Mouse (Mus musculus) neural tube, embryonic 14.5 days (tissue): Measurements from ENCODE around the gene Usf2. TPM values are rescaled to one million over a fixed set of nuclear protein-coding genes. Genes with fewer than 3 reads are reported as not detected.

Source experiments
- ATAC-seq: fragments of 200-750 bp; cut with Nextera tagmentation; 2 replicates; pipeline ENCODE4 v1.8.0; 2017; ENCODE audit warnings: low read depth, mild to moderate bottlenecking, moderate TSS enrichment, moderate library complexity
- H3K27ac ChIP-seq: fragments of 300-500 bp; sonication (generic); 2 replicates; pipeline ENCODE4 v1.5.1; 2014; ENCODE audit warnings: low read depth, mild to moderate bottlenecking, control low read depth, low read length, moderate library complexity, mixed read lengths
- H3K27me3 ChIP-seq: fragments of 300-500 bp; sonication (generic); 2 replicates; pipeline ENCODE4 v1.6.1; 2014; ENCODE audit warnings: low read length; ENCODE audit not compliant: control insufficient read depth, insufficient read depth
- H3K36me3 ChIP-seq: fragments of 300-500 bp; sonication (generic); 2 replicates; pipeline ENCODE4 v1.6.1; 2014; ENCODE audit warnings: low read length, mixed read lengths; ENCODE audit not compliant: control insufficient read depth, insufficient read depth
- H3K4me1 ChIP-seq: fragments of 300-500 bp; sonication (generic); 2 replicates; pipeline ENCODE4 v1.6.1; 2014; ENCODE audit warnings: low read length; ENCODE audit not compliant: control insufficient read depth, insufficient read depth
- H3K4me2 ChIP-seq: fragments of 300-500 bp; sonication (generic); 2 replicates; pipeline ENCODE4 v1.6.1; 2014; ENCODE audit warnings: mild to moderate bottlenecking, low read depth, low read length, control low read depth
- H3K4me3 ChIP-seq: fragments of 300-500 bp; sonication (generic); 2 replicates; pipeline ENCODE4 v1.5.1; 2014; ENCODE audit warnings: low read depth, low read length, control low read depth, mixed read lengths
- H3K9ac ChIP-seq: fragments of 300-500 bp; sonication (generic); replicated peaks from 2 replicates; pipeline ENCODE4 v1.6.1; 2014; ENCODE audit warnings: low read depth, mild to moderate bottlenecking, control low read depth, low read length, mixed read lengths
- H3K9me3 ChIP-seq: fragments of 300-500 bp; sonication (generic); 2 replicates; pipeline ENCODE4 v1.6.1; 2016; ENCODE audit warnings: low read length; ENCODE audit not compliant: control insufficient read depth
- WGBS: fragments of 180-500 bp; shearing (Covaris S2); extraction: QIAGEN DNeasy Blood & Tissue Kit; methylation state at CpG from one replicate; pipeline ENCODE4 v1.1.7; 2014; 5-methylcytosine and 5-hydroxymethylcytosine counted together
- polyA plus RNA-seq: library from polyadenylated mRNA; unstranded; fragments of >200 nt; fragmentation: Nextera tagmentation; extraction: Ambion mirVana; gene quantifications from 2 replicates; pipeline ENCODE4 v1.2.1, GENCODE M21; 2014

Gene Usf2
- polyA plus RNA-seq, 1 experiment from 2014 or later = 28.2 TPM

DNA sequence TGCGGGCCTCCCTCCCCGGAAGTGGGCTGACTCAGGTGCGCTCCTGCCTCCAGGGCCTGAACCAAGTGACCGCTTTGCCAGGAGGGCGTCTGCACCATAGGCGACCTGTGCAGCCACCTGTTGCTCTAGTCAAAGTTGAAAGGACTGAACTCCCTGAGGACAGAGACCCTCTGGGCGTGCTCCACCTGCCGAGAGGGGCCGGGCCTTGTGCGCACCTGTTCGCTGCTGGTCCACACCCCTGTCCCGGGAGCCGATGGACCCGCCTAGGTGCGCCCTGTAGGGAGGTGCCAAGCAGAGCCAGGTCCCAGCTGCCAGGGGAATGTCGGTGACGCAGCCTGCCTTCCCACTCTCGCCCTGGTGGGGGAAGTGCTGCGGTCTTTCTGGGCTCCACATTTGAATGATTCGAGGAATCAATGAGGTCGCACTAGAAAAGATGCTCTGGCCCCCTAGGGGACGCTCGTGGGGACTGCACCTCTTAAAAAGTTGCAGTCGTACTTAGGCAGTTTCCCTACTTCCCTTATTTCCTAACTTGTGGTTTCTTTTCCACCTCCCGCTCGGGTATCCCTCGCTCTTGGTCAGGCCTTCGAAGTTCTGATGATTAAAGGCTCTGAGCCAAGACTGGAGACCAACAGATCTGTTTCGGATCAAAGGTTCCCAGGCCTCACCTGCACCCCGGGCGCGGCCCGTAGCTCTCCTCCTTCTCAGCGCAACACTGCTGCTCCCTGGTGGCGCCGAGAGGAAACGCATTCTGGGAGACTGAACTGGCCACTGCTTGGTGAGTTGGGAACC is 17.1 kb upstream of the Usf2 start, which contains the start of gene Fam187b:
Gene Fam187b, plus strand, starts transcription at position 290 of the 789 bp plus-strand sequence.
- H3K4me3 ChIP-seq = peak within 1 kb of the TSS; percentile 16
- under 1% methylated on average over 36 of the region's 37 CpGs for whole genome bisulfite sequencing
- no peak within 1 kb of the TSS for H3K9ac ChIP-seq
- peaks cover 7% of the 10 kb centered on the region; the same call in 1 of the 2 replicates for H3K4me1 ChIP-seq
- H3K4me2 ChIP-seq = peak within 1 kb of the TSS; percentile 12
- H3K9me3 ChIP-seq = no peaks in the 10 kb centered on the region
- no peaks in the 10 kb centered on the region for H3K36me3 ChIP-seq
- H3K27ac ChIP-seq = no peak within 1 kb of the TSS
- peaks cover 11% of the 10 kb centered on the region for H3K27me3 ChIP-seq
- peak; percentile 83 for ATAC-seq

DNA sequence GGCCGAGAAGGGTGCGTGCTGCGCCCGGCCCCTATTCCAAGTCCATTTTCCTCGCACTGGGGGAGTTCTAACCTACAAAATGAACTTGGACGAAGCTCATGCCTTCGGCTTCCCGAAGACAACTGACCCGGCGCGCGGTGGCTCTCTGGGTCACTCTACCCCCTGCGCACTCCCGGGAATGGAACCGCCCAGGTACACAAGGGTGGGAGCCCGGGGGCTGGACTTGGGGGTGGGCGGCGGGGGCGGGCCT is 16.6 kb upstream of the Usf2 start, which contains the start of gene Lsr:
Gene Lsr, minus strand, starts transcription at position 214 of the 250 bp plus-strand sequence.
- peak within 1 kb of the TSS; percentile 12 for H3K4me2 ChIP-seq
- ATAC-seq = no peak; the same call in 1 of the 2 replicates
- H3K27ac ChIP-seq = no peak within 1 kb of the TSS
- WGBS = 0% methylated on average over 16 of the region's 19 CpGs
- H3K9ac ChIP-seq = no peak within 1 kb of the TSS
- peak within 1 kb of the TSS; percentile 16 for H3K4me3 ChIP-seq
- peaks cover 7% of the 10 kb centered on the region; the same call in 1 of the 2 replicates for H3K4me1 ChIP-seq
- peaks cover 11% of the 10 kb centered on the region for H3K27me3 ChIP-seq
- no peaks in the 10 kb centered on the region for H3K9me3 ChIP-seq
- no peaks in the 10 kb centered on the region for H3K36me3 ChIP-seq

DNA sequence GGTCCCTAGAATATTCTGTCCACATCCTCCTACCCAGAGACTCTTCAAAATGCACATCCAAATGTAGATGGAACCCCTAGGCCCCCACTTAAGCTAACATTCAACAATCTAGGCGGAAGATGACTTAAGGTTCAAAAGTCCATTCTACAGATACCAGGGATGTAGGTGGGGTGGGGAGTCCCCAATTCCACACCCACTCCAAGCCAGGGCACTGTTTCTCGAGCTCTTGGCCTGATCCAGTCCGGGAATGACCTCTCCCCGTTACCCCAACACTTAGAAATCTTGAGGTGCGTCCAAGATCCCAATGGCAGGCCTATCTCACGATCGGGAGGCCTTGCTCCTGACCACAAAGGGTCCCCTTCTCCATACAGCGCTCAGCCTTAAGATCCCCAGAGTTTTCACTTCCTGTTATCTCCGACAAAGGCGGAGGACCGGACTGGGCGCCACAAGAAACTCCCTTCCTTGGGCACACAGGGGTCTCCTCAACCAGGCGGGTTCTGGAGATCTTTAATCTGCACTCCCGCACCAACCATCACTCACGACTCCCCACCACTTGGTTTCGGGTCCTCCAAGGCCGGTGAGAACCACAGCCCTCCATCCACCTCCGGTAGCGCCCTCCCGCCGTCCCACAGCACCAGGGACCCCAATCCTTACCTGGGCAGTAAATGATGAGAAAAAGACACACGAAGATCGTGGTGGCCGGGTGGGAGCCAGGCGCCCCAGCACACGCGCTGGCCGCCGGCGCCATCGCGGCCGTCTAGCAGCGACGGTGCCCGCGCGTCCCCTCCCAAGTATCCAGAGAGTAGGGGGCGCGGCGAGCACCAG is 16.0 kb upstream of the Usf2 start:
- peak overlapping the region; percentile 16 for H3K4me3 ChIP-seq
- 4% methylated on average over 41 of the region's 41 CpGs for WGBS
- H3K9ac ChIP-seq = no peak overlapping the region
- no peaks in the 10 kb centered on the region for H3K9me3 ChIP-seq
- H3K27ac ChIP-seq = no peak overlapping the region
- peak overlapping the region; percentile 12; the same call in 1 of the 2 replicates for H3K4me2 ChIP-seq
- no peaks in the 10 kb centered on the region for H3K36me3 ChIP-seq
- H3K27me3 ChIP-seq = peaks cover 11% of the 10 kb centered on the region
- ATAC-seq = no peak; the same call in 1 of the 2 replicates
- H3K4me1 ChIP-seq = peaks cover 7% of the 10 kb centered on the region; the same call in 1 of the 2 replicates

DNA sequence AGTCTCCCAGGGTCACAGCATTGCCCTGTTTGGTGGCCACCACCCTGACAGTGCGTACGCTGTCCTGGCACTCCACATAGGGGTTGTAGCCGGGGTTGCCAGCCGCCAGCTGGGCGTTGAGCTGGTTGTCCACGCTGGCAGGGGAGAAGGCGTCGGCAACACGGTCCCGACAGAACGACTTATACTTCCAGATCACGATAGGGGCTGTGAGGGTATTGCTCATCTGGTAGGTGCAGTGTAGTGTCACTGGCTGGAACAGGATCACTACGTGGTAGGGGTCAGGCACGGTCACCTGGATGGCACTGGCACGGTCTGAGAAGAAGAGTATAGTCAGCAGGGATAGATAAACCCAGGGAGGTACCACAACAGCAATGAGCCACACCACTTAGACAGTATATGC is 15.3 kb upstream of the Usf2 start:
- no peak overlapping the region; the same call in 1 of the 2 replicates for H3K4me3 ChIP-seq
- no peaks in the 10 kb centered on the region for H3K36me3 ChIP-seq
- H3K4me1 ChIP-seq = peaks cover 7% of the 10 kb centered on the region; the same call in 1 of the 2 replicates
- H3K9ac ChIP-seq = no peak overlapping the region
- H3K4me2 ChIP-seq = no peak overlapping the region
- ATAC-seq = no peak
- no peak overlapping the region for H3K27ac ChIP-seq
- H3K9me3 ChIP-seq = no peaks in the 10 kb centered on the region
- WGBS = 93% methylated on average over 15 of the region's 15 CpGs
- H3K27me3 ChIP-seq = peaks cover 11% of the 10 kb centered on the region

DNA sequence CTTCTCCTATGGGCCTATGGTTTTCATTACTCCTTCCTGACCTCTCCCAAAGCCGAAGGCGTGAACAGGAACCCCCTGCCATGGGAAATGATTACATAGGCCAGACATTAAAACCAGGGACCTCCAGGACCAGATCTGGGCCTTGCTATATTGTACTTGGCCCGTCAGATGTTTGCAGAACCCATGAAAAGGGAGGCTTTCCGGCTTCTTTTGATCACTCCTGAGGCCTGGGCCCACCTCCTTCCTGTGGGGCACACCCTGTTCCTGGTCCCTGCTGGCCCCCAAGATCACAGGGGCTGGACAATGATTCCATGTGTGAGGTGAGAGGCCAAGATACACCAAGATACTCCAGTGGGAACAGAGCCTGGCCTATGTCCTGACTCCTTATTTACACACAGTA is 12.6 kb upstream of the Usf2 start:
- Histone ChIP-seq H3K4me3 (no peak overlapping the region), H3K9me3 (no peaks in the 10 kb centered on the region), H3K9ac (no peak overlapping the region), H3K4me1 (peaks cover 7% of the 10 kb centered on the region; the same call in 1 of the 2 replicates), H3K27me3 (peaks cover 11% of the 10 kb centered on the region), H3K4me2 (no peak overlapping the region), H3K36me3 (no peaks in the 10 kb centered on the region), H3K27ac (no peak overlapping the region)
- 85% methylated on average over 4 of the region's 4 CpGs for WGBS
- no peak for ATAC-seq

DNA sequence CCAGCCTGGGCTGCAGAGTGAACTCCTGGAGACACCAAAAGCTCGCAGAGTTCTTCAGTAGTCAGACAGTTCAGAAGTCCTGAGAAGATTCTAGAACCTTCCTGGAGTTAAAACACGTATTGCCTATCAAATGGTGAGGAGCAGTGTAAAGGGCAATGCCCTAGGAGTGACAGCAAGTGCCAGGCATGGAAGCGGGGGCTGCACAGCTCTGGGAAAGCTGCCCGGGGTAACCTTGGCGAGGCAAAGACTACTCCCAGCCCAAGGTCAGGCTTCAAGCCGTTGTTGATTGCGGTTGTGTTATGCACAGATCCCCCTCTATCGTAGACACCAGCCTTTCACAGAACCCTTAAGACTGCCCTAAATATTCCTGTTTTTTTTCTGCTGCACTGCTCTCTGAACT is 12.0 kb upstream of the Usf2 start:
- H3K27me3 ChIP-seq = peaks cover 11% of the 10 kb centered on the region
- H3K9me3 ChIP-seq = no peaks in the 10 kb centered on the region
- peaks cover 6% of the 10 kb centered on the region; the same call in 1 of the 2 replicates for H3K4me1 ChIP-seq
- no peak for ATAC-seq
- no peak overlapping the region for H3K4me3 ChIP-seq
- H3K27ac ChIP-seq = no peak overlapping the region
- H3K4me2 ChIP-seq = no peak overlapping the region
- WGBS = 94% methylated on average over 8 of the region's 8 CpGs
- H3K9ac ChIP-seq = no peak overlapping the region
- H3K36me3 ChIP-seq = no peaks in the 10 kb centered on the region

DNA sequence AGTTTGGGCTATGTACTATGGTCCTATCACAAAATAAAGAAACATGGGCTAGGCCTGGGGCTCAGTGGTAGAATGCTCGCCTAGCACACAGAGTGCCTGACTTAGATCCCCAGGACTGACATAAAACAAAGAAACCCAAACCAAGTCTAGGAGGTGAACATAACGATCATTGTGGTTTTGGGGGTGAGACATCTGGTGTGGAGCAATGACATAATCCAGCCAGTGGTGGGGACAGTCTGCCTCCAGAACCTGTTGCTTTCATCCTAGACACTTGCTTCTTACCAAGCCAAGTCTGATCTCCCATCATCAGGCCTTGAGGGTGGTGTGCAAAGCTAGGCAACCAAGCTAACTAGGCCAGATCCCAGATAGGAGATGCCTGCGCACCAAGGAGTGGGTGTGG is 10.1 kb upstream of the Usf2 start:
- WGBS = 88% methylated on average over 3 of the region's 3 CpGs
- no peak for ATAC-seq
- Histone ChIP-seq H3K27ac (no peak overlapping the region), H3K9me3 (no peaks in the 10 kb centered on the region), H3K36me3 (no peaks in the 10 kb centered on the region), H3K4me1 (no peaks in the 10 kb centered on the region), H3K9ac (no peak overlapping the region), H3K27me3 (no peaks in the 10 kb centered on the region), H3K4me3 (no peak overlapping the region), H3K4me2 (no peak overlapping the region)

GRCm38 (mm10) chr7:30965677-30966076 is 9.1 kb upstream of the Usf2 start:
- H3K9ac ChIP-seq = no peak overlapping the region
- no peak overlapping the region for H3K27ac ChIP-seq
- ATAC-seq = no peak
- H3K4me2 ChIP-seq = no peak overlapping the region
- no peaks in the 10 kb centered on the region for H3K36me3 ChIP-seq
- H3K4me1 ChIP-seq = no peaks in the 10 kb centered on the region
- H3K27me3 ChIP-seq = no peaks in the 10 kb centered on the region
- WGBS = 56% methylated on average over 14 of the region's 14 CpGs
- H3K9me3 ChIP-seq = no peaks in the 10 kb centered on the region
- H3K4me3 ChIP-seq = no peak overlapping the region

- no peak for ATAC-seq
- WGBS = 90% methylated on average over 7 of the region's 7 CpGs
- no peak overlapping the region for H3K4me2 ChIP-seq
These were observed 7.8 kb upstream of the Usf2 start for GRCm38 (mm10) chr7:30964366-30964765.

More at GRCm38 (mm10) chr7:30964366-30964765, 7.8 kb upstream of the Usf2 start:
- H3K27ac ChIP-seq = no peak overlapping the region
- H3K4me3 ChIP-seq = no peak overlapping the region
- H3K9me3 ChIP-seq = no peaks in the 10 kb centered on the region
- no peak overlapping the region for H3K9ac ChIP-seq
- H3K27me3 ChIP-seq = no peaks in the 10 kb centered on the region
- no peaks in the 10 kb centered on the region for H3K4me1 ChIP-seq
- H3K36me3 ChIP-seq = no peaks in the 10 kb centered on the region
